Mouse (Mus musculus) megakaryocyte-erythroid progenitor cell, adult 5-6 weeks (primary cell): ENCODE data around the gene Gm21190. TPM values are rescaled to one million over a fixed set of nuclear protein-coding genes. Genes with fewer than 3 reads are reported as not detected.
"Not testable (repeated sequence)": the region's sequence is repeated elsewhere in the genome, so short reads cannot be mapped to it uniquely, and the experiment has no call there.

Experiments
- ATAC-seq: replicated peaks from 2 replicates; pipeline ENCODE4 v1.8.0; 2016; ENCODE audit warnings: mild to moderate bottlenecking, inconsistent platforms; ENCODE audit not compliant: severe bottlenecking, poor library complexity, low FRiP score, low TSS enrichment
- total RNA-seq, 2 experiments: library from RNA; stranded (forward) in 1 of 2; stranded (reverse) in 1 of 2; fragments of 200-1000, 215-1000 nt in 1 of 2; fragments of >200 nt in 1 of 2; fragmentation: Nextera tagmentation in 1 of 2; gene quantifications; 2 replicates each; pipeline ENCODE4 v1.2.3; 2014 to 2017

The Gm21190 gene
- total RNA-seq, 2 experiments from 2014 or later = not detected

DNA sequence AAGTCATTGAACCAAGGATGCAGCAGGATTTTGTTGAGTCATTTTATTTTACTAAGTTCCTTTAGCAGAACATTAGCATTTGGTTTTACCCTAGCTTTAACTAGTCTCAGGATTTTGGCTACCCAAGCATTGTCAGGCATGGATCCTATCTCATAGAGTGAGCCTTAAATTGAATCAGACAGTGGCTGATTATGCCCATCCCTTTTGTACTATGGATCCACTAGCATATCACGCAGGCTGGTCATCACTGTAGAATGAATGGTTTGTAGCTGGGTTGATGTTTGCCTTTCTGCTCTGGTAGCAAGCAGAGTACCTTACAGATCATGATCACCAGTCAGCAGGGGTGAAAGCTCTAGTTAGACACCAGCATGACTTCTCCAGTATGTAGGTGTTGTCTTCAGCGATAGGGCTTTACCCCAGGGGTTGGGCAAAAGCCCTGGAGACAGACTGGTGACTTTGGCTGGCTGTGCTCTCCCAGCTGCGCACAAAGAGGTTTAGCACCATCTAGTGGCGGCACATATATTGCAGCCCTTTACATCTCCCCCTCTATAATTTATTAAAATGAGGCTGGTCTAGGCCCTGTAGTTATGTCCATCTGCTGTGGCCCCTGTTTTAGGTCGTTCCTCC lies 30.1 kb downstream of the Gm21190 start:
- ATAC-seq = not testable (repeated sequence)

GRCm38 (mm10) chr5:15498350-15498749 lies 30.7 kb downstream of the Gm21190 start:
- not testable (repeated sequence) for ATAC-seq

- ATAC-seq = not testable (repeated sequence)
These were observed 38.1 kb downstream of the Gm21190 start for GRCm38 (mm10) chr5:15490934-15491333.

DNA sequence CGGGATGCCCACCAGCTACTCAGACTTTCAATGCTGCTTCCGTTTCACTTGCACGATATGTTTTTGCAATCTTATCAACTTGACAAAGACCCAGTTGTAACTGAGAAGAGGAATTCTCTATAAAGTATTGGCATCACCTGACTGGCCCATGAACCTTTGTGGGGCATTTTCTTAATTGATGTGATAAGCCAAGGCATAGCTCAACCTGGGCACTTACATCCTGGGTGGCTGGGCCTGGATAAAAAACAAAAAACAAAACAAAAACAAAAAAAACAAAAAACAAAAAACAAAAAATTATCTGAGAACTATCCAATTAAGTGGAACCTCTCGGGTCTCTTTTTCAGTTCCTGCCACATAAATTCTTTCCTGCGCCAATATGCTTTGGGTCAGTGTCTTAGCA lies 40.3 kb downstream of the Gm21190 start:
- ATAC-seq = no peak

- not testable (repeated sequence) for ATAC-seq
These were observed 44.4 kb downstream of the Gm21190 start for GRCm38 (mm10) chr5:15484616-15485015.

- ATAC-seq = not testable (repeated sequence)
These were observed 45.4 kb downstream of the Gm21190 start for GRCm38 (mm10) chr5:15483576-15483975.

DNA sequence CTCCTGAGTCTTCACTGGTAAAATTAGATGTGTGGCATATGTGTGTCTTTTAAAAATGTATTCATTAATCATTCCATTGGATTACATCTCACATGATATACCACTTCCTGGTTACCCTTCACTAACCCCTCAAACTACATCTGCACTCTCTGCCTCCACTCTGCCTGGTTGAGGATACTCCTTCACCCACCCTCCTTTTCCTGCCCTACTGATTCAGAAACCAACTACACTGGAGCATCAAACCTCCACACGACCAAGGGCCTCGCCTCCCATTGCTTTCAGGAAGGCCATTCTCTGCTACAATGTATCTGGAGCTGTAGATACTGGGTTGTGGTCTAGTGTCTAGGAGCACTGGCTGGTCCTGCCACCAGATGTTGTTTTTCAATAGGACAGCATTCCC lies 46.2 kb downstream of the Gm21190 start:
- ATAC-seq = not testable (repeated sequence)

GRCm38 (mm10) chr5:15476423-15476822 lies 52.6 kb downstream of the Gm21190 start, which contains the start of gene Gm21149:
Gene Gm21149, minus strand, starts transcription at chr5:15476523.
- not testable (repeated sequence) for ATAC-seq

Other genes with a start within 250 kb of the Gm21190 start
- gene Gm21149, start 52.7 kb downstream of the Gm21190 start, total RNA-seq (2014; fragmentation: Nextera tagmentation) = not detected in 2 replicates
- not detected in 2 replicates for gene Gm21149, start 52.7 kb downstream of the Gm21190 start, total RNA-seq (2017)
- gene Gm21083, start 48.1 kb upstream of the Gm21190 start, total RNA-seq (2014; fragmentation: Nextera tagmentation) = not detected in 2 replicates
- gene Gm21083, start 48.1 kb upstream of the Gm21190 start, total RNA-seq (2017) = not detected in 2 replicates
- gene Speer4d, start 89.8 kb upstream of the Gm21190 start, total RNA-seq (2014; fragmentation: Nextera tagmentation) = not detected in 2 replicates
- not detected in 2 replicates for gene Speer4d, start 89.8 kb upstream of the Gm21190 start, total RNA-seq (2017)
- gene 4930572O03Rik, start 127.8 kb upstream of the Gm21190 start, total RNA-seq (2014; fragmentation: Nextera tagmentation) = not detected in 2 replicates
- not detected in 2 replicates for gene 4930572O03Rik, start 127.8 kb upstream of the Gm21190 start, total RNA-seq (2017)
- not detected in 2 replicates for gene Speer4c, start 185.0 kb upstream of the Gm21190 start, total RNA-seq (2014; fragmentation: Nextera tagmentation)
- not detected in 2 replicates for gene Speer4c, start 185.0 kb upstream of the Gm21190 start, total RNA-seq (2017)